Mouse (Mus musculus): ENCODE measurements around the gene Ccdc184. TPM values are rescaled to one million over a fixed set of nuclear protein-coding genes. Genes with fewer than 3 reads are reported as not detected.

The Ccdc184 gene
- polyA plus RNA-seq, 1 experiment: not detected

- no peak overlapping the region for H3K4me3 ChIP-seq (ENCODE audit: insufficient read depth, low read depth, low read length)
- no peaks in the 10 kb centered on the region for H3K4me1 ChIP-seq (ENCODE audit: control insufficient read depth, insufficient read depth, insufficient read length, low read length)
- H3K27ac ChIP-seq (replicated peaks; ENCODE audit: low read depth, low read length): no peak overlapping the region
Measured at GRCm38 (mm10) chr15:98170365-98170764, 3.4 kb downstream of the Ccdc184 start.

- Histone ChIP-seq H3K4me1 (ENCODE audit: control insufficient read depth, insufficient read depth, insufficient read length, low read length) (no peaks in the 10 kb centered on the region), H3K27ac (replicated peaks; ENCODE audit: low read depth, low read length) (no peak overlapping the region), H3K4me3 (ENCODE audit: insufficient read depth, low read depth, low read length) (no peak overlapping the region)
Measured at GRCm38 (mm10) chr15:98170917-98171316, 4.0 kb downstream of the Ccdc184 start.

GRCm38 (mm10) chr15:98172113-98172512, 5.2 kb downstream of the Ccdc184 start:
- Histone ChIP-seq H3K4me1 (ENCODE audit: control insufficient read depth, insufficient read depth, insufficient read length, low read length) (no peaks in the 10 kb centered on the region), H3K4me3 (ENCODE audit: insufficient read depth, low read depth, low read length) (no peak overlapping the region), H3K27ac (replicated peaks; ENCODE audit: low read depth, low read length) (no peak overlapping the region)

- Histone ChIP-seq H3K27ac (replicated peaks; ENCODE audit: low read depth, low read length) (no peak overlapping the region), H3K4me1 (ENCODE audit: control insufficient read depth, insufficient read depth, insufficient read length, low read length) (no peaks in the 10 kb centered on the region), H3K4me3 (ENCODE audit: insufficient read depth, low read depth, low read length) (no peak overlapping the region)
Measured at GRCm38 (mm10) chr15:98173821-98174220, 6.9 kb downstream of the Ccdc184 start.

- Histone ChIP-seq H3K4me3 (ENCODE audit: insufficient read depth, low read depth, low read length) (no peak overlapping the region), H3K4me1 (ENCODE audit: control insufficient read depth, insufficient read depth, insufficient read length, low read length) (no peaks in the 10 kb centered on the region), H3K27ac (replicated peaks; ENCODE audit: low read depth, low read length) (no peak overlapping the region)
Measured at GRCm38 (mm10) chr15:98177320-98177719, 10.4 kb downstream of the Ccdc184 start.

GRCm38 (mm10) chr15:98180567-98181131, 13.7 kb downstream of the Ccdc184 start:
- Histone ChIP-seq H3K4me1 (ENCODE audit: control insufficient read depth, insufficient read depth, insufficient read length, low read length) (no peaks in the 10 kb centered on the region), H3K27ac (replicated peaks; ENCODE audit: low read depth, low read length) (peak overlapping the region; percentile 65), H3K4me3 (ENCODE audit: insufficient read depth, low read depth, low read length) (peak overlapping the region; percentile 62)

GRCm38 (mm10) chr15:98181132-98181711, 14.3 kb downstream of the Ccdc184 start:
- peak overlapping the region; percentile 65 for H3K27ac ChIP-seq (replicated peaks; ENCODE audit: low read depth, low read length)
- H3K4me3 ChIP-seq (ENCODE audit: insufficient read depth, low read depth, low read length): peak overlapping the region; percentile 62
- no peaks in the 10 kb centered on the region for H3K4me1 ChIP-seq (ENCODE audit: control insufficient read depth, insufficient read depth, insufficient read length, low read length)

GRCm38 (mm10) chr15:98181856-98182570, 15.1 kb downstream of the Ccdc184 start:
- no peak overlapping the region for H3K27ac ChIP-seq (replicated peaks; ENCODE audit: low read depth, low read length)
- no peaks in the 10 kb centered on the region for H3K4me1 ChIP-seq (ENCODE audit: control insufficient read depth, insufficient read depth, insufficient read length, low read length)
- no peak overlapping the region for H3K4me3 ChIP-seq (ENCODE audit: insufficient read depth, low read depth, low read length)

- Histone ChIP-seq H3K27ac (replicated peaks; ENCODE audit: low read depth, low read length) (no peak overlapping the region), H3K4me1 (ENCODE audit: control insufficient read depth, insufficient read depth, insufficient read length, low read length) (no peaks in the 10 kb centered on the region), H3K4me3 (ENCODE audit: insufficient read depth, low read depth, low read length) (no peak overlapping the region)
Measured at GRCm38 (mm10) chr15:98184456-98184855, 17.5 kb downstream of the Ccdc184 start.

GRCm38 (mm10) chr15:98195442-98195841, 28.5 kb downstream of the Ccdc184 start, which contains the start of gene Olfr288:
Gene Olfr288 (minus strand): TSS chr15:98195542.
- no peaks in the 10 kb centered on the region for H3K4me1 ChIP-seq (ENCODE audit: control insufficient read depth, insufficient read depth, insufficient read length, low read length)
- no peak within 1 kb of the TSS for H3K27ac ChIP-seq (replicated peaks; ENCODE audit: low read depth, low read length)
- H3K4me3 ChIP-seq (ENCODE audit: insufficient read depth, low read depth, low read length): no peak within 1 kb of the TSS

- H3K4me3 ChIP-seq (ENCODE audit: insufficient read depth, low read depth, low read length): no peak overlapping the region
- H3K27ac ChIP-seq (replicated peaks; ENCODE audit: low read depth, low read length): no peak overlapping the region
- H3K4me1 ChIP-seq (ENCODE audit: control insufficient read depth, insufficient read depth, insufficient read length, low read length): peaks cover 4% of the 10 kb centered on the region; the same call in 1 of the 2 replicates
Measured at GRCm38 (mm10) chr15:98209676-98210075, 42.7 kb downstream of the Ccdc184 start.

GRCm38 (mm10) chr15:98213336-98213870, 46.4 kb downstream of the Ccdc184 start:
- H3K4me1 ChIP-seq (ENCODE audit: control insufficient read depth, insufficient read depth, insufficient read length, low read length): peaks cover 4% of the 10 kb centered on the region; the same call in 1 of the 2 replicates
- no peak overlapping the region for H3K4me3 ChIP-seq (ENCODE audit: insufficient read depth, low read depth, low read length)
- H3K27ac ChIP-seq (replicated peaks; ENCODE audit: low read depth, low read length): no peak overlapping the region

- no peak overlapping the region for H3K4me3 ChIP-seq (ENCODE audit: insufficient read depth, low read depth, low read length)
- H3K4me1 ChIP-seq (ENCODE audit: control insufficient read depth, insufficient read depth, insufficient read length, low read length): peaks cover 4% of the 10 kb centered on the region; the same call in 1 of the 2 replicates
- H3K27ac ChIP-seq (replicated peaks; ENCODE audit: low read depth, low read length): no peak overlapping the region
Measured at GRCm38 (mm10) chr15:98214130-98214529, 47.2 kb downstream of the Ccdc184 start.
